20 mouse cellular contexts compared by ENCODE assay signal in the genomic region with DNA sequence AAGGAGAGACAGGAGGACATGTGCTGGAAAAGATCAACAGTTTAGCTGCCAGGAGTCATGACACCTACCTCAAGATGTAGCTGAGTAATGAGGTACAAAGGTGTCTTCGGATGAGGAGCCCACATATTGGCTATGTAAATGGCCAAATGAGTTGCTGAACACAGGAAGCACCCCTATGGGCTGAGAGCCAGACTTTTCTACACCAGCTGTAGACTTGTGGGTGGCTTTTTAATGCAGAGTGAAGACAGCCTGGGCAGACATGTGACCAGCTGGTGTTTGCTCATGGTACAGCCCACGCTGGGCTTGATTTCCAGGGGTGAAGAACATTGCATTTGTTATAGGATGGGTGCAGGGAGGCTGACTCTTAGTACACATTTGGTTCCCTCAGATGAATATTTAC. TPM values are rescaled to one million over a fixed set of nuclear protein-coding genes. Genes with fewer than 3 reads are reported as not detected.
A peak's percentile ranks its signal among the peaks of the same experiment; 100 is the strongest.
DNase-seq lines count a peak whose midpoint lies in the region; TF ChIP-seq lines count a peak whose summit lies in the region.
"Had no signal": no experiment of that assay in that cellular context is flagged by ENCODE, and none has a peak within 500 bp of the region (broad histone marks: within the 10 kb centered on the region; RNA-seq: fewer than 3 reads in every experiment).

No protein-coding gene starts in this region.

- 43% methylated on average over 2 of the region's 2 CpGs for WGBS in lung, adult 2 months

- intact Hi-C loops in left cerebral cortex, postnatal 14 days (cut with DNase I) = loop anchor here (1.0 kb wide), 1 partner anchor 41 kb away; no protein-coding TSS in a partner anchor

- DNase-seq in right cerebral cortex, adult 18-20 months = peak; percentile 92
- no peak for DNase-seq in right cerebral cortex, postnatal 4 days
- DNase-seq in layer of hippocampus, adult 9-11 months = peak; percentile 93
- peak; percentile 78 to 88 for DNase-seq in left cerebral cortex, postnatal 14 days (ENCODE audit: low spot score in 2 of 2)
- no peak for DNase-seq in urinary bladder, postnatal 36 days (ENCODE audit: low spot score in 2 of 2)
- no peak for DNase-seq in lung, adult 2 months
- no peak for DNase-seq in cerebellum, postnatal 36 days
- DNase-seq in adrenal gland, postnatal 14 days = no peak
- DNase-seq: cerebellum, adult 2 months; heart, postnatal 4 days; kidney, postnatal 14 days; liver; thymus, postnatal 25 days had no signal

- no peak overlapping the region for H3K4me3 ChIP-seq in lung, adult 2 months (replicated peaks; ENCODE audit: extremely low read depth, low read depth, low read length)
- H3K4me3 ChIP-seq: embryonic facial prominence, embryonic 12.5 days; heart, embryonic 10.5 days; lung, embryonic 15.5 days; midbrain, embryonic 12.5 days; neural tube, embryonic 12.5 days had no signal

- TF ChIP-seq CTCF in lung, adult 2 months (IDR thresholded peaks at IDR 0.05; ENCODE audit: insufficient read depth, low read length) = no peak

- TF ChIP-seq POLR2A in lung, adult 2 months (IDR thresholded peaks at IDR 0.05; ENCODE audit: borderline replicate concordance, extremely low read depth, low read depth, low read length) = no peak

- H3K4me1 ChIP-seq in lung, adult 2 months (ENCODE audit: control insufficient read depth, insufficient read depth, low read length) = no peaks in the 10 kb centered on the region
- H3K4me1 ChIP-seq: embryonic facial prominence, embryonic 12.5 days; heart, embryonic 10.5 days; lung, embryonic 15.5 days; midbrain, embryonic 12.5 days; neural tube, embryonic 12.5 days had no signal

RNA-seq across cellular contexts. Expression of gene Dscam, which starts 43.3 kb away (rescaled TPM):
- total RNA-seq in left cerebral cortex, postnatal 14 days (2021) = 10 to 100 TPM; 42.4 to 48.2 TPM
- polyA plus RNA-seq in lung, adult 2 months (2012; rRNA removed) = 0.05 TPM in 1 of 2 replicates, not detected in the other
- total RNA-seq in adrenal gland, postnatal 14 days (2021) = 0.07 and 0.30 TPM in 2 replicates
- total RNA-seq: MEL had no signal
- polyA plus RNA-seq: C2C12; lung, embryonic 15.5 days had no signal

Comparison
In these comparisons a context has a peak if more than half of its experiments do, and no peak if none do; other contexts are left out.
1. DNase-seq: peak in right cerebral cortex, adult 18-20 months (single experiment), layer of hippocampus, adult 9-11 months (single experiment) and left cerebral cortex, postnatal 14 days (2 of 2); none in right cerebral cortex, postnatal 4 days (single experiment), urinary bladder, postnatal 36 days (0 of 2), lung, adult 2 months (single experiment), cerebellum, postnatal 36 days (0 of 2) and adrenal gland, postnatal 14 days (single experiment).
2. RNA of gene Dscam, which starts 43.3 kb away (total RNA-seq): 42.4 to 48.2 TPM in left cerebral cortex, postnatal 14 days; 0.07 to 0.30 TPM in adrenal gland, postnatal 14 days; every median in the first group is over 10 times any median in the second.